Mouse (Mus musculus) heart, adult 8-10 months (tissue): ENCODE data around the gene Ncf1. TPM values are rescaled to one million over a fixed set of nuclear protein-coding genes. Genes with fewer than 3 reads are reported as not detected.

Experiments used
- total RNA-seq, 4 experiments: library from RNA; stranded (reverse); gene quantifications; 2 replicates each; pipeline ENCODE4 v1.2.4; 2022

The Ncf1 gene
- total RNA-seq, 4 experiments from 2014 or later, result 2.8 to 10.1 (median 3.9) TPM

Other genes with a start within 250 kb of the Ncf1 start
- gene Castor2, start 129.9 kb downstream of the Ncf1 start, total RNA-seq, result 10 to 100 TPM; 21.6 to 32.9 (median 25.9) TPM
- gene Rcc1l, start 52.9 kb downstream of the Ncf1 start, total RNA-seq, result 10 to 100 TPM; 32.2 to 40.2 (median 33.8) TPM
- gene Gtf2ird2, start 45.6 kb downstream of the Ncf1 start, total RNA-seq, result 1 to 10 TPM; 4.8 to 7.8 (median 5.8) TPM
- gene Gtf2i, start 85.1 kb upstream of the Ncf1 start, total RNA-seq, result 100 to 1,000 TPM; 183 to 210 (median 205) TPM
- 10 to 100 TPM; 20.9 to 28.3 (median 24.5) TPM for gene Gtf2ird1, start 227.1 kb upstream of the Ncf1 start, total RNA-seq